Mouse (Mus musculus): ENCODE data around the gene Ubqln2.

The Ubqln2 gene

GRCm38 (mm10) chrX:153497688-153498516 is at the start of gene Ubqln2:
Gene Ubqln2, plus strand, starts transcription at chrX:153498227.
- DNase-seq (ENCODE audit: low spot score in 2 of 2) = peak; percentile 42 to 62

- no peak for DNase-seq (ENCODE audit: low spot score in 2 of 2)
Measured at GRCm38 (mm10) chrX:153451946-153452345, 46.1 kb upstream of the Ubqln2 start.

GRCm38 (mm10) chrX:153476760-153477248 is 21.2 kb upstream of the Ubqln2 start:
- DNase-seq (ENCODE audit: low spot score in 2 of 2) = no peak

- no peak for DNase-seq (ENCODE audit: low spot score in 2 of 2)
Measured at GRCm38 (mm10) chrX:153492326-153492725, 5.7 kb upstream of the Ubqln2 start.

GRCm38 (mm10) chrX:153498665-153499293 is 752 bp downstream of the Ubqln2 start:
- DNase-seq (ENCODE audit: low spot score in 2 of 2) = peak in 1 of 2 experiments; percentile 8

- peak; percentile 4 for DNase-seq (ENCODE audit: low spot score in 2 of 2)
Measured at GRCm38 (mm10) chrX:153499294-153500046, 1.4 kb downstream of the Ubqln2 start.

- no peak for DNase-seq (ENCODE audit: low spot score in 2 of 2)
Measured at GRCm38 (mm10) chrX:153500047-153500345, 2.0 kb downstream of the Ubqln2 start.

- peak in 1 of 2 experiments; percentile 3 for DNase-seq (ENCODE audit: low spot score in 2 of 2)
Measured at GRCm38 (mm10) chrX:153505954-153506353, 7.9 kb downstream of the Ubqln2 start.

- DNase-seq (ENCODE audit: low spot score in 2 of 2) = no peak
Measured at GRCm38 (mm10) chrX:153515491-153515890, 17.5 kb downstream of the Ubqln2 start.

- no peak for DNase-seq (ENCODE audit: low spot score in 2 of 2)
Measured at GRCm38 (mm10) chrX:153528399-153528798, 30.4 kb downstream of the Ubqln2 start.
